Mouse (Mus musculus) kidney, adult 2 months (tissue): ENCODE measurements at regions not wholly inside any gene's neighbourhood (a gene's known extent, or its start where the extent isn't known, plus 50 kb on each side); places are given as distances from the start of the nearest gene placed in this dataset.

Experiments
- CTCF ChIP-seq: fragments of 200-500 bp; conservative IDR thresholded peaks from 2 replicates; pipeline ENCODE4 v1.5.1; 2011; ENCODE audit warnings: low read depth, mild to moderate bottlenecking, control low read depth, low read length, moderate library complexity, mixed read lengths; ENCODE audit not compliant: insufficient read depth, insufficient read length
- POLR2A ChIP-seq: fragments of 200-500 bp; IDR thresholded peaks from one replicate; pipeline ENCODE4 v1.6.1; 2011; ENCODE audit warnings: low read depth, low read length, control low read depth

DNA sequence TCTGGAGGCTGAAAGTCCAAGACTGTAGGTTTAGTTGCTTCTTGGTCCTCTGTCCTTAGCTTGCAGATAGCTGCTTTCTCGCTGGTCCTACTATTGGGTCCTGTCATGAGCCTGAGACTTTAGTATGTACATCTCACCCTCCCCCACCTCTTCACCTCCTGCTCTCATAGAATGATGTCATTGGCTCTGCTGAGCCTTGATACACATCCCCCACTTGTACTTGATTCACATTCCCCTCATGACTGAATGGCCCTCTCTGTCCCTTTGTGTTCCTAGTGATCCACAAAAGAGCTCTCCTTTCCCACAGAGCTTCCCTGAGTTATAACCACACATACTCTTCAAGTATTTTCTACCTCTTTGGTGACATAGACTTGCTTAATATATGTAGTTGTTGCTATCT, 201.5 kb upstream of the Rad23b start:
- TF ChIP-seq CTCF (no peak), POLR2A (no peak)
